Mouse (Mus musculus) erythroblast, embryonic 14.5 days (primary cell): ENCODE data around the gene Emc3. TPM values are rescaled to one million over a fixed set of nuclear protein-coding genes. Genes with fewer than 3 reads are reported as not detected.

ENCODE experiments used
- H3K27me3 ChIP-seq: 2 replicates; pipeline ENCODE4 v1.6.1; 2012; ENCODE audit warnings: inconsistent platforms; ENCODE audit not compliant: control insufficient read depth
- H3K36me3 ChIP-seq: 2 replicates; pipeline ENCODE4 v1.6.1; 2012; ENCODE audit warnings: mild to moderate bottlenecking, inconsistent platforms; ENCODE audit not compliant: control insufficient read depth
- H3K4me1 ChIP-seq: 2 replicates; pipeline ENCODE4 v1.6.1; 2012; ENCODE audit warnings: inconsistent platforms; ENCODE audit not compliant: control insufficient read depth
- H3K4me3 ChIP-seq: replicated peaks from 2 replicates; pipeline ENCODE3; 2012; ENCODE audit warnings: moderate library complexity, mild to moderate bottlenecking, inconsistent platforms
- H3K9me3 ChIP-seq: 2 replicates; pipeline ENCODE4 v1.6.1; 2012; ENCODE audit warnings: low read length, inconsistent platforms, mixed read lengths; ENCODE audit not compliant: control insufficient read depth
- GATA1 ChIP-seq: IDR thresholded peaks from 2 replicates; pipeline ENCODE4 v1.6.1; 2012; ENCODE audit warnings: low read length, inconsistent platforms, mixed read lengths
- TAL1 ChIP-seq: IDR thresholded peaks from 3 replicates; pipeline ENCODE4 v1.6.1; 2012; ENCODE audit warnings: low read length, inconsistent platforms, mixed read lengths
- polyA plus RNA-seq: library from polyadenylated mRNA; stranded (reverse); fragments of >175 nt; gene quantifications from 2 replicates; pipeline ENCODE4 v1.2.3, GENCODE M21; 2012

Gene Emc3
- polyA plus RNA-seq, 1 experiment, result 2.6 TPM

GRCm38 (mm10) chr6:113471297-113471936 lies 60.0 kb downstream of the Emc3 start, which contains the start of gene Il17rc:
TSS of gene Il17rc (plus strand) at chr6:113471427.
- Histone ChIP-seq H3K27me3 (peaks cover 41% of the 10 kb centered on the region), H3K4me1 (peaks cover 13% of the 10 kb centered on the region), H3K9me3 (no peaks in the 10 kb centered on the region), H3K4me3 (peak within 1 kb of the TSS; percentile 5), H3K36me3 (no peaks in the 10 kb centered on the region)
- TF ChIP-seq TAL1, result no peak

DNA sequence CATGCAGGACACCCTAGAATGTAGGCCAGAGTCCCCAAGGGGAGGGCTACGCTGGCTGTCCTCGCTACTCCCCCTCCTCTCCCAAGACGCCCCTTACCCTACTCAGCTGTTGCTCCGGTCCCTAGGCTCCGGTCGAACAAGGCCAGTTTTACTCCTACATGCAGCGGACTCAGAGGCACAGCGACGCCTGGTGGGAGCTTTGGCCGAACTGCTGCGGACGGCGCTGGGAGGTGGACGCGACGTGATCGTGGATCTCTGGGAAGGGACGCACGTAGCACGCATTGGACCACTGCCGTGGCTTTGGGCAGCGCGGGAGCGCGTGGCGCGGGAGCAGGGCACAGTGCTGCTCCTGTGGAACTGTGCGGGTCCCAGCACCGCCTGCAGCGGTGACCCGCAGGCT lies 62.0 kb downstream of the Emc3 start:
- TF ChIP-seq TAL1, result no peak
- TF ChIP-seq GATA1, result no peak
- peak overlapping the region; percentile 48 for H3K4me3 ChIP-seq
- H3K36me3 ChIP-seq, result no peaks in the 10 kb centered on the region
- H3K27me3 ChIP-seq, result peaks cover 37% of the 10 kb centered on the region
- H3K4me1 ChIP-seq, result peaks cover 13% of the 10 kb centered on the region
- H3K9me3 ChIP-seq, result no peaks in the 10 kb centered on the region

DNA sequence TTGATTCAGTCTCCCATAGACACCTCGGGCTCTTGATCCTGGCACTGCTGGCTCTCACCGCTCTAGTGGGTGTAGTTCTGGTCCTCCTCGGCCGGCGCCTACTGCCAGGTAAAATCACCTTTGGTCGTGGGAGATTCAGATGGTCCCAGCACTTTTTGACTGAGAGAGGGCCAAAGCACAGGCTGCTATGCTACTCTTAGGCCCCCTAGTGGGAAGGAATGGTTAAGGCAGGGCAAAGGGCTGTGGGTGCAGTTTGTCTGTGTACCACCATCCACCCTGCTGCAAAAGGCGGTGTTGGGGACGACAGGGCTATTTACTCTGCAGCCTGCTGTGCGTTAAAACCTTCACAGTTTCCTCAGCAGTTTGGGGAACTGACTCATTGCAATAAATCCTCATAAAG lies 62.4 kb downstream of the Emc3 start:
- TF ChIP-seq GATA1, result no peak
- TF ChIP-seq TAL1, result no peak
- Histone ChIP-seq H3K27me3 (peaks cover 32% of the 10 kb centered on the region), H3K9me3 (no peaks in the 10 kb centered on the region), H3K4me3 (peak overlapping the region; percentile 48), H3K36me3 (no peaks in the 10 kb centered on the region), H3K4me1 (peaks cover 13% of the 10 kb centered on the region)

GRCm38 (mm10) chr6:113468512-113468911 lies 62.9 kb downstream of the Emc3 start:
- no peak for TF ChIP-seq GATA1
- no peak for TF ChIP-seq TAL1
- Histone ChIP-seq H3K36me3 (no peaks in the 10 kb centered on the region), H3K4me1 (peaks cover 13% of the 10 kb centered on the region), H3K9me3 (no peaks in the 10 kb centered on the region), H3K4me3 (no peak overlapping the region), H3K27me3 (peaks cover 32% of the 10 kb centered on the region)

- H3K4me1 ChIP-seq, result peaks cover 11% of the 10 kb centered on the region
- H3K4me3 ChIP-seq, result no peak overlapping the region
- H3K9me3 ChIP-seq, result no peaks in the 10 kb centered on the region
- TF ChIP-seq TAL1, result no peak
- no peak for TF ChIP-seq GATA1
- H3K27me3 ChIP-seq, result peaks cover 18% of the 10 kb centered on the region
- no peaks in the 10 kb centered on the region for H3K36me3 ChIP-seq
Measured at GRCm38 (mm10) chr6:113465602-113466001, 65.8 kb downstream of the Emc3 start.

Other genes starting within 250 kb of the Emc3 start
- 0.02 and 0.03 TPM in 2 replicates for gene Cpne9, start 249.3 kb downstream of the Emc3 start, polyA plus RNA-seq
- gene Brpf1, start 224.5 kb downstream of the Emc3 start, polyA plus RNA-seq, result 6.0 and 6.8 TPM in 2 replicates
- gene Ogg1, start 204.7 kb downstream of the Emc3 start, polyA plus RNA-seq, result 0.56 and 0.83 TPM in 2 replicates
- 0.19 and 0.31 TPM in 2 replicates for gene Camk1, start 187.7 kb downstream of the Emc3 start, polyA plus RNA-seq
- gene Tada3, start 153.8 kb downstream of the Emc3 start, polyA plus RNA-seq, result 13.9 and 15.1 TPM in 2 replicates
- gene Arpc4, start 153.5 kb downstream of the Emc3 start, polyA plus RNA-seq, result 14.9 and 23.3 TPM in 2 replicates
- gene Ttll3, start 142.4 kb downstream of the Emc3 start, polyA plus RNA-seq, result 0.16 and 0.34 TPM in 2 replicates
- 9.0 and 14.6 TPM in 2 replicates for gene Rpusd3, start 112.3 kb downstream of the Emc3 start, polyA plus RNA-seq
- not detected in 2 replicates for gene Cidec, start 95.9 kb downstream of the Emc3 start, polyA plus RNA-seq
- 0.23 and 0.38 TPM in 2 replicates for gene Jagn1, start 89.1 kb downstream of the Emc3 start, polyA plus RNA-seq
- not detected in 2 replicates for gene Il17re, start 73.2 kb downstream of the Emc3 start, polyA plus RNA-seq
- not detected in 2 replicates for gene Il17rc, start 60.2 kb downstream of the Emc3 start, polyA plus RNA-seq
- gene Creld1, start 48.4 kb downstream of the Emc3 start, polyA plus RNA-seq, result 0.38 and 0.61 TPM in 2 replicates
- 0.02 TPM in 1 of 2 replicates, not detected in the other for gene Prrt3, start 29.7 kb downstream of the Emc3 start, polyA plus RNA-seq
- 0.13 and 0.15 TPM in 2 replicates for gene Fancd2, start within 50 bp of the Emc3 start, polyA plus RNA-seq
- gene Fancd2os, start 69.1 kb upstream of the Emc3 start, polyA plus RNA-seq, result not detected in 2 replicates
- gene Brk1, start 73.1 kb upstream of the Emc3 start, polyA plus RNA-seq, result 2.1 and 2.6 TPM in 2 replicates
- 0.15 and 0.21 TPM in 2 replicates for gene Vhl, start 92.3 kb upstream of the Emc3 start, polyA plus RNA-seq
- gene Irak2, start 106.8 kb upstream of the Emc3 start, polyA plus RNA-seq, result 13.6 and 15.2 TPM in 2 replicates
- gene Tatdn2, start 165.4 kb upstream of the Emc3 start, polyA plus RNA-seq, result 2.5 and 3.3 TPM in 2 replicates
- not detected in 2 replicates for gene Ghrl, start 188.2 kb upstream of the Emc3 start, polyA plus RNA-seq
- gene Sec13, start 209.1 kb upstream of the Emc3 start, polyA plus RNA-seq, result 2.9 and 4.5 TPM in 2 replicates